Mouse (Mus musculus) heart, embryonic 10.5 days (tissue): ENCODE measurements around the gene Rhbdl2. TPM values are rescaled to one million over a fixed set of nuclear protein-coding genes. Genes with fewer than 3 reads are reported as not detected.

Experiments
- DNase-seq: peaks from one replicate; pipeline ENCODE4 v3.0.0-alpha.2; 2017; ENCODE audit warnings: low spot score
- H3K27ac ChIP-seq: fragments of 300-500 bp; sonication (generic); 2 replicates; pipeline ENCODE4 v1.5.1; 2016; ENCODE audit warnings: mild to moderate bottlenecking
- H3K27me3 ChIP-seq: fragments of 300-500 bp; sonication (generic); 2 replicates; pipeline ENCODE4 v1.6.1; 2016; ENCODE audit warnings: mild to moderate bottlenecking; ENCODE audit not compliant: poor library complexity, insufficient read depth, severe bottlenecking
- H3K36me3 ChIP-seq: fragments of 300-500 bp; sonication (generic); 2 replicates; pipeline ENCODE4 v1.6.1; 2016; ENCODE audit warnings: mild to moderate bottlenecking, moderate library complexity
- H3K4me1 ChIP-seq: fragments of 300-500 bp; sonication (generic); 2 replicates; pipeline ENCODE4 v1.6.1; 2016; ENCODE audit warnings: mild to moderate bottlenecking
- H3K4me3 ChIP-seq: fragments of 300-500 bp; sonication (generic); 2 replicates; pipeline ENCODE4 v1.5.1; 2016; ENCODE audit warnings: mild to moderate bottlenecking, moderate library complexity
- H3K9me3 ChIP-seq: fragments of 300-500 bp; sonication (generic); 2 replicates; pipeline ENCODE4 v1.6.1; 2016; ENCODE audit warnings: mild to moderate bottlenecking, moderate library complexity
- WGBS: fragments of 180-500 bp; shearing (Covaris S2); methylation state at CpG from one replicate; pipeline ENCODE4 v1.1.7; 2016; 5-methylcytosine and 5-hydroxymethylcytosine counted together
- polyA plus RNA-seq: library from polyadenylated mRNA; unstranded; fragments of >200 nt; fragmentation: Nextera tagmentation; extraction: Ambion mirVana; gene quantifications from 2 replicates; pipeline ENCODE4 v1.2.1, GENCODE M21; 2016

Gene Rhbdl2
- polyA plus RNA-seq, 1 experiment from 2014 or later: 1.5 TPM

DNA sequence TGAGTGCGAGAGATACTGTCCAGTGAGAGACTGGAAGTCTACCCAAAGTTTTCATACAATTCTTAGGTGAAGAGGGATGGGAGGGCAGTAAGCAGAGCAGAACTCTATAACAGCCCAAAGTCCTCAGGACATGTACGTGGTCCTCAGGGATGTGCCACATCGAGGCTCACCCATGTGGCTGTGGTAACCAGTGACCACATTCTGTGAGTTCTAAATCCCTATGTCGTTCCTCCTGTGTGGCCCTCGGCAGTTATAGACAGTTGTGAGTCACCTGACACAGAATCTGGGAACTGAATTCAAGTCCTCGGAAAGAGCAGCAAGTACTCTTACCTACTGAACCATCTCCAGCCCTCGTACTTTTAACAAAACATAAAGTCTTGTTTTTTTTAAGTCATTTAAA is 70.4 kb downstream of the Rhbdl2 start:
- no peak overlapping the region for H3K27ac ChIP-seq
- H3K27me3 ChIP-seq: no peaks in the 10 kb centered on the region
- no peak for DNase-seq
- H3K36me3 ChIP-seq: no peaks in the 10 kb centered on the region
- H3K4me1 ChIP-seq: no peaks in the 10 kb centered on the region
- H3K9me3 ChIP-seq: no peaks in the 10 kb centered on the region
- no peak overlapping the region for H3K4me3 ChIP-seq
- WGBS: 81% methylated on average over 7 of the region's 7 CpGs

DNA sequence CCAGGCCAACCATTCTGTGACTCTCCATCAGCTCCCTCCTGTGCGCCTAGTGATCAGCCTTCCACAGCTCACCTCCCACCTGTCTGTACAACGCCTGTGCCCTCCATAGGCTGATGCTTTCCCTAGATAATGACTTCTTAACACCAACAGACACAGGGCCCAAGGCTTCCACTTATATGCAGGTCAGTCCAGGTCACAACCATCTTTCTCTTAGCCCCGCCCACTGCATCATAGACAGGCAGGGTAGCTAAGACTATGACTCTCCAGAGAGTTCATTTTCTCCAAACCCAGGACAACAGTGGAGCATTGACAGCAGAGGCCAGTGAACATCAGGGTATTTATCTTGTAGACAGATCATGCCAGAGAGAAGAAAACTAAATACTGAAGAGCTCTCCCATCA is 71.7 kb downstream of the Rhbdl2 start, which contains the start of gene 4933427I04Rik:
Gene 4933427I04Rik, plus strand, starts transcription at position 301 of the 400 bp plus-strand sequence.
- no peaks in the 10 kb centered on the region for H3K36me3 ChIP-seq
- no peak within 1 kb of the TSS for H3K4me3 ChIP-seq
- no peaks in the 10 kb centered on the region for H3K9me3 ChIP-seq
- H3K4me1 ChIP-seq: no peaks in the 10 kb centered on the region
- no peak for DNase-seq
- no peaks in the 10 kb centered on the region for H3K27me3 ChIP-seq
- 72% methylated on average over 3 of the region's 3 CpGs for WGBS
- H3K27ac ChIP-seq: no peak within 1 kb of the TSS

DNA sequence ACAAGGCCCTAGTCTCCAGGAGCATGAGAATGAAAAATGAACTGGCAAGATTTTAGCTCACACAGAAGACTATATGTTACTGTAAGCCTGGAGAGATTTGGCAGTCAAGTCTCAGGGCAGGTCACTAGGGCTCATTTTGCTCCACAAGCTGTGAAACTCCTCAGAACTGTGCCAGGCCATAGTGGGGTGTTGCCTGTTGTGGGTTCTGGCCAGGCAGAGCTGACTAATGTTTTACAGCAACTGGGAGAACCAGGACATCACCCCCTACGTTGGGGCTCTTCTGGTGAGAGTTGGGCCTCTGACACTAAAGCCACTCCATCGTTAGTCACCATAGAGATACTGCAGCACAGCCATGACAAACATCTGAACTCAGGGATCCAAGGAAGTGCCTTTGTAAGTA is 72.1 kb downstream of the Rhbdl2 start:
- Histone ChIP-seq H3K27me3 (no peaks in the 10 kb centered on the region), H3K36me3 (no peaks in the 10 kb centered on the region), H3K4me3 (no peak overlapping the region), H3K27ac (no peak overlapping the region), H3K9me3 (no peaks in the 10 kb centered on the region), H3K4me1 (no peaks in the 10 kb centered on the region)
- DNase-seq: no peak
- 47% methylated on average over 2 of the region's 2 CpGs for WGBS

DNA sequence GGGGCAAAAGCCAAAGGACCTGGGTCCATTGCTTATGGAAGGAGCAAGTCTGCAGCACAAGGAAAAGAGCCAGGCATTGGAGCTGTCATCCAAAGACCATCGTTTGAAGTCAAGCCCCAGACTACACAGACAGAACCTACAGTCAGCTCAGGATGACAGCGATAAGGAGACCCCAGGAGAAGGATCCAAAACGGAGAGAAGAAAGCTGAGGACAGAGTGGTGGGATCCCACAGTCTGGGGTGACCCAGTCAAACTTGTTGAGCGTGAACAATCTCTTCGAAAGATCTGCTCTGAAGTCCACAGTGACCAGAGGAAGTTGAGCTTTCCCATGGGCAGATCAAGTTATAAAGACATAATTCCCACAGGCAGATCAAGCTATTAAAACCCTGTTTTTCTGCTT is 72.9 kb downstream of the Rhbdl2 start:
- Histone ChIP-seq H3K36me3 (no peaks in the 10 kb centered on the region), H3K9me3 (no peaks in the 10 kb centered on the region), H3K4me3 (no peak overlapping the region), H3K27me3 (no peaks in the 10 kb centered on the region), H3K4me1 (no peaks in the 10 kb centered on the region), H3K27ac (no peak overlapping the region)
- no peak for DNase-seq
- WGBS: 73% methylated on average over 5 of the region's 5 CpGs

Other genes with a start within 250 kb of the Rhbdl2 start
- gene Macf1, start 103.5 kb upstream of the Rhbdl2 start, polyA plus RNA-seq: 57.4 and 58.9 TPM in 2 replicates
- gene Ndufs5, start 69.7 kb upstream of the Rhbdl2 start, polyA plus RNA-seq: 453 and 498 TPM in 2 replicates
- gene Akirin1, start 37.5 kb upstream of the Rhbdl2 start, polyA plus RNA-seq: 55.3 and 58.5 TPM in 2 replicates
- 0.06 TPM in 1 of 2 replicates, not detected in the other for gene 4933427I04Rik, start 71.8 kb downstream of the Rhbdl2 start, polyA plus RNA-seq
- 66.7 and 74.4 TPM in 2 replicates for gene Mycbp, start 117.0 kb downstream of the Rhbdl2 start, polyA plus RNA-seq
- gene Rragc, start 129.6 kb downstream of the Rhbdl2 start, polyA plus RNA-seq: 37.6 and 40.9 TPM in 2 replicates
- not detected in 2 replicates for gene 4930535I16Rik, start 130.1 kb downstream of the Rhbdl2 start, polyA plus RNA-seq